Mouse (Mus musculus): Measurements from ENCODE around the gene Selenbp1.
"Not testable (repeated sequence)": the region's sequence is repeated elsewhere in the genome, so short reads cannot be mapped to it uniquely, and the experiment has no call there.

Gene Selenbp1

GRCm38 (mm10) chr3:94932279-94932678, 577 bp upstream of the Selenbp1 start:
- not testable (repeated sequence) for DNase-seq (ENCODE audit: low spot score in 2 of 2)

DNA sequence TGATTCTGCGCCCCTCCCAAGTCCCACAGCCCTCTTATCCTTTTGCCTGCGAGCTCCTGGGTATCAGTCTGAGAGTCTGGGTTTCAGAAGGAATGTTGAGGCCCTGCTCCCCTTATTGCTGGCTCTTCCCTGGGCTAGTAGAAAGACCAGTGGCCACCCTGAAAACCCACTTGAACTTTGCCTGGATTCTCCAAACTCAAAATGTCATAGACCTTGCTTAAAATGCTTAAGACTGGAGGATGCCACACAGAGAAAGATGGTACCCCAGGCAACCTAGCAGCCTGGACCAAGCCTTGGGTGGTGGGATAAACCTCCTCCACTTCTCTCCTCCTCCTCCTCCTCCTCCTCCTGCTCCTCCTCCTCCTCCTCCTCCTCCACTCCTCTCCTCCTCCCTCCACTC, 748 bp downstream of the Selenbp1 start:
- DNase-seq (ENCODE audit: low spot score in 2 of 2), result not testable (repeated sequence)

- not testable (repeated sequence) for DNase-seq (ENCODE audit: low spot score in 2 of 2)
Measured at GRCm38 (mm10) chr3:94934564-94934963, 1.7 kb downstream of the Selenbp1 start.

DNA sequence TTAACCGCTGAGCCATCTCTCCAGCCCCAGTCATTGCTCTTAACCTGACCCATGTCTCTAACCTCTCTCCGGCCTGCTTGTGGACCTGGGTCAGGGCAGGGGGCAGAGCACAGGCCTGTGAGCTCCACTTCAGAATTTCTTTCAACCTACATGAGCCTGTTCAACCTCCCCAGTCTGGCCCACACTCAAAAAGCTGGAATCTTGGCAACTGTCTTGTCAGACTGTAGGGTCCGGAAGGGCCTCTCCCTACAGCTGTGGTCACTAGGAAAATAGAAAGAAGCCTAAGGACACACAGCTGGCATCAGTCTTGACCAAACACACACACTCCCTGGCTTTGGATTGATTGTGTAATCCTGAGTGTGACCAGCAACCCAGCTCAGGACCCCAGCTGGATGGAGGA, 2.5 kb downstream of the Selenbp1 start:
- not testable (repeated sequence) for DNase-seq (ENCODE audit: low spot score in 2 of 2)

- not testable (repeated sequence) for DNase-seq (ENCODE audit: low spot score in 2 of 2)
Measured at GRCm38 (mm10) chr3:94936147-94936546, 3.3 kb downstream of the Selenbp1 start.

DNA sequence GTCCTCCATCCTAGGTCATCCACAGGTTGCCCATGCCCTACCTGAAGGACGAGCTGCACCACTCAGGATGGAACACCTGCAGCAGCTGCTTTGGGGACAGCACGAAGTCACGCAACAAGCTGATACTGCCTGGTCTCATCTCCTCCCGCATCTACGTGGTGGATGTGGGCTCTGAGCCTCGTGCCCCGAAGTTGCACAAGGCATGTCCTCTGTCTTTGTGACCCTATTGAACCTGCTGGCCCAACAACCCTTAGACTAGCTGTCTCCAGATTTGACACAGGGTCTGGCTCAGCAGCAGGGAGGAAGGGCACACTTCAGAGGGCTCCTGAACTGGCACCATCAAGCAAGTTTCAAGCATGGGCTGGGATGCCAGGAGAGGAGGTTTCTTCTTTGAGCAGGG, 4.3 kb downstream of the Selenbp1 start:
- not testable (repeated sequence) for DNase-seq (ENCODE audit: low spot score in 2 of 2)

DNA sequence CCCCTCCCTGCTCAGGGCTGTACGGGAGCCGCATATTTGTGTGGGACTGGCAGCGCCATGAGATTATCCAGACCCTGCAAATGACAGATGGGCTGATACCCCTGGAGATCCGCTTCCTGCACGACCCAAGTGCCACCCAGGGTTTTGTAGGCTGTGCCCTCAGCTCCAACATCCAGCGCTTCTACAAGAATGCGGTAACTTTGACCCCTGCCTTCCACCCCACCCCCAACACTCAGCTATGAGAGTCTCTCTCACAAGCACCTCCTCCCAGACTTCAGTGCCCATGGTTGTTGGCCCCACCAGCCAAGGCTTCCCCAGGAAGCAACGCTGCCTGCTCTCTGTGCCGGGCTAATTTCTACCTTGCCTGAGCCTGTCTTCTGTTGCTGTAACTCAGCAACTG, 7.2 kb downstream of the Selenbp1 start:
- not testable (repeated sequence) for DNase-seq (ENCODE audit: low spot score in 2 of 2)

DNA sequence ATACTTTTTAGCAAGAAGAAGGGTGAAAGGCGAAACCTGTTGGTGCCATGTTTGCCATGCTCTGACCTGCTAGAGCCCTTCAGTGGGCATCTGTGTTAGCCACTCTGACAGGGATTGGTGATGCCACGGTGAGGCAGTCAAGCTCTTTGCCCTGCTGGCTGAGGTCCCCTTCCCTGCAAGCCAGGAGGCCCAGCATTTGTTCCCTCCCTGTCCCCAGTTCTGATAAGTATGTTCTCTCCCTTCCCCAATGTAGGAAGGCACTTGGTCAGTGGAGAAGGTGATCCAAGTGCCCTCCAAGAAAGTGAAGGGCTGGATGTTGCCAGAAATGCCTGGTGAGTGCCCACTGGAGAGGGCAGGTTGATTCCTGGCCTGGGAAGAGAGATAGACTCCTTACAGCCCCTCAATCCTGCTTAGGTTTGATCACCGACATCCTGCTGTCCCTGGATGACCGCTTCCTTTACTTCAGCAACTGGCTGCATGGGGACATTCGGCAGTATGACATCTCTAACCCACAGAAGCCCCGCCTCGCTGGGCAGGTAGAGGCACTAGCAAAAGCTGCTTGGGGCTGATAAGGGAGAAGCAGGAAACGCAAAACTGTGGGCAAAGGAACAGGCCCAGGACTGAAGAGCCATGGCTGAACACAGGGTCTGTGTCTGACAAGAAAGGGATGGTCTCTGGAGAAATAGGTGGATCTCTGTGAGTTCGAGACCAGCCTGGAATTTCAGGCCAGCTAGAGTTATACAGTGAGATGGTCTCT, 9.5 kb downstream of the Selenbp1 start:
- not testable (repeated sequence) for DNase-seq (ENCODE audit: low spot score in 2 of 2)

GRCm38 (mm10) chr3:94943706-94944105, 10.8 kb downstream of the Selenbp1 start:
- not testable (repeated sequence) for DNase-seq (ENCODE audit: low spot score in 2 of 2)

- peak in 1 of 2 experiments; percentile 41 for DNase-seq (ENCODE audit: low spot score in 2 of 2)
Measured at GRCm38 (mm10) chr3:94948066-94948614, 15.3 kb downstream of the Selenbp1 start.

GRCm38 (mm10) chr3:94949645-94950044, 16.8 kb downstream of the Selenbp1 start:
- no peak for DNase-seq (ENCODE audit: low spot score in 2 of 2)

GRCm38 (mm10) chr3:94952806-94953205, 19.9 kb downstream of the Selenbp1 start:
- peak; percentile 33 to 50 for DNase-seq (ENCODE audit: low spot score in 2 of 2)

GRCm38 (mm10) chr3:94953384-94953763, 20.5 kb downstream of the Selenbp1 start:
- no peak for DNase-seq (ENCODE audit: low spot score in 2 of 2)

DNA sequence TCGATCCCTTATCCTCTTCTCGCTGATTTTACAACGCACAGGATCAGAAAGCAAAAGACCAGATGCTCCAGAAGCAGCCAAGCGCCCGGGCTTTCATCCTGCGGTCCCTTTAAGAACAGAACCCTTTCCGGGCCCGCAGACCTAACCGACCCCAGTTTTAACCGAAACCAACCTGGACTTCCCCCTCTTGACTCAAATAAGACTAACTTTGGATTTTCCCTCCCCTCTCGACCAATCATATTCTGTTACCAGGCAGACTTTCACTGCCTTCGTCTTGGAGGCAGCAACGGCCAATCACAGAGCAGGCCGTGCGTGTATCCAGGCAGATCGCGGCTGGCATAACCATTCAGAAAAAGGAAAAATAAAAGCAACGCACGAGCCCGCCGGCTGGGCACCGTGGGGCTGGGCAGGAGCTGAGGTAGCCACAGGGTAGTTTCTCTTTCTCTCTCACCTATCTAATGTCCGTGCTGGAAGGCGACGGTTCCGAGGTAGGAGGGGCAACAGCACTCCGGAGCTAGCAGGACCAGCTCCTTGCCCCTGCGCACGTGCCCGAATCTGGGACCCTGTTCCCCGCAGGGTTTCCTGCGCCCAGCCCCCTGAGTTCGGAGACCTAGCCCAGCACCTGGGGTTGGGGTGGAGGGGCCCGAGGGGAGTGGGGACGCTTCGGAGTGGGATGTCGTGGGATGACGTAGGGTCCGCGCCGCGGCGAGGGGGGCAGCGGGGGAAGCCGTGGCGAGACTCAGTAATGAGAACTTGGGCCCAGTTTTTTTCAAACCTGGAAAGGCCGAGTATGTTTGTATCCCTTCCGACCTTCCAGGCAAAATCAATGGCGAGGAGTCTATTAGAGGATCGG, 21.1 kb downstream of the Selenbp1 start, which contains the start of gene Rfx5:
Gene Rfx5, plus strand, starts transcription at position 312 of the 853 bp plus-strand sequence.
- DNase-seq (ENCODE audit: low spot score in 2 of 2), result peak; percentile 89

- DNase-seq (ENCODE audit: low spot score in 2 of 2), result no peak
Measured at GRCm38 (mm10) chr3:94958295-94958694, 25.4 kb downstream of the Selenbp1 start.

- DNase-seq (ENCODE audit: low spot score in 2 of 2), result no peak
Measured at GRCm38 (mm10) chr3:94959871-94960270, 27.0 kb downstream of the Selenbp1 start.

DNA sequence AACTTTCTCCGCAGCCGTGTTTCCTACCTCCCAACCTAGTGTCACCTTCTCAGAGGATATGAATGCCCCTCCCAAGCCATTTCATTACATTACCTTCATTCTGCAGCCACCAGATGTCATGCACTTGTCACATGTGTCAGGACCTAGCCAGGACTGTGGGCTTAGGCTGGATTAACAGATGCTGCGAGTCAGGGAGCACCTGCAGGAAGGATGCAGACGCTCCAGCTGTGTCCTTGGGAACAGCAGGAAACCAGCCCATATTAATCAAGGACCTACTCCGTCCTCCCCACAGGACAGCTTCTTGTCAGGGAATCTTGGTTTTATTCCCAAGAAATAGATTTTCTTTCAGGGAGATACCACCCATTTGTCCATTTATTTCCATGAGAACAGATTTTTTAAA, 27.5 kb downstream of the Selenbp1 start:
- no peak for DNase-seq (ENCODE audit: low spot score in 2 of 2)

GRCm38 (mm10) chr3:94964989-94965388, 32.1 kb downstream of the Selenbp1 start:
- DNase-seq (ENCODE audit: low spot score in 2 of 2), result no peak

GRCm38 (mm10) chr3:94965878-94966277, 33.0 kb downstream of the Selenbp1 start:
- no peak for DNase-seq (ENCODE audit: low spot score in 2 of 2)

DNA sequence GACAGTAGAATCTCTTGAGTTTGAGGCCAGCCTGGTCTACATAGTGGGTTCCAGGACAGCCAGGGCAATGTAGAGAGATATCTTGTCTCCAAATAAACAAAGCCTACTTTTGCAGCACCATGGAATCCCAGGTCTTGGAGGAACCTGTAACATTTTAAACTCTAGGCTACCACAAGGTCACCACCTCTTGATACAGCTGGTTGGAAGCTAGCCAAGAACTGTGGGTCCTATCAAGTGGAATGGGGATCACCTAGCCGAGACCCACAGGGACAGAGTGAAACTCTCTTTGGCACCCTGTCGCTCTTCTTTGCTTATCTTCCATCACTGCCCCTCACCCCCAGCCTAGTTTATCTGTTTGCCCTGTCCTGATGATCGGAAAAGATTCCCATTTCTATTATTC, 39.7 kb downstream of the Selenbp1 start:
- DNase-seq (ENCODE audit: low spot score in 2 of 2), result no peak

- no peak for DNase-seq (ENCODE audit: low spot score in 2 of 2)
Measured at GRCm38 (mm10) chr3:94973620-94974019, 40.8 kb downstream of the Selenbp1 start.

GRCm38 (mm10) chr3:94974026-94974527, 41.2 kb downstream of the Selenbp1 start:
- DNase-seq (ENCODE audit: low spot score in 2 of 2), result no peak

All from thymus, postnatal 10 days (tissue).